Mouse (Mus musculus) right cerebral cortex, adult 18-20 months (tissue): ENCODE measurements around the gene Sipa1l3.
A peak's percentile ranks its signal among the peaks of the same experiment; 100 is the strongest.

Experiments used
- DNase-seq: peaks from one replicate; pipeline ENCODE4 v3.0.0; 2022; ENCODE audit warnings: mixed read lengths

Gene Sipa1l3

GRCm38 (mm10) chr7:29475005-29475404 is 43.4 kb downstream of the Sipa1l3 start:
- no peak for DNase-seq

GRCm38 (mm10) chr7:29471309-29471708 is 47.1 kb downstream of the Sipa1l3 start:
- DNase-seq: no peak

DNA sequence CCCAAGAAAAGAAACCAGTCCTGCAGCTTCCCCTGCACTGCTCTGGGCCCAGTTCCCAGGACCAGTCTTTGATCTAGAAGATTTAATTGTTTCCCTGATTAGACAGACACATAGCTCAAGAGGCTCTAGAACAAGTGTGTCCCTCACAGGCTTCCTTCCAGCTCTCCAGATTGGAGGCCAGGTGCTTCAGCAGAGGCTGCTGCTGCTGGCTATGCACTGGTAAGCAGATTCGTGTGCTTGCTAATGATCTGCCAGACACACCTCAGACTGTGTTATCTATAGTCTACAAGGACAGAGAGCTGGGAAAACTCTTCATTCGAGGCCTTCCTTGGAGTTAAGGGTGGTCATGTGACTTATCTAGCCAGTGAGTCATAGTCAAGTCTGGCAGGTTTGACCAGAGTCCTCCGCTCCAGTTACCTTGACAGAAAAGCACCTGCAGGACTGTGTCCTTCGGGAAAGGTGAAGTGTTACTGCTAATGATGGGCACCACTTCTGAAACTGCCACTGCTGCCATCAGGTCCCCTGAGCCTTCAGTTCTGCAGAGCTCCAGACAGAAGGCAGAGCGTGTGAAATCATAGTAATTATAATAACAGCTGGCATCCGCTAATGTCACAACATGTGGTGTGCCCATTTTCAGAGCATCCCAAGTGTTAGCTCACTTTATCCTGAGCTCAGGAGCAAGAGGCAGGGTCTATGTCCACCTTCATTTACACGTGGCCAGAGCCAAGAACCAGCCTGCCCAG is 48.7 kb downstream of the Sipa1l3 start:
- no peak for DNase-seq

DNA sequence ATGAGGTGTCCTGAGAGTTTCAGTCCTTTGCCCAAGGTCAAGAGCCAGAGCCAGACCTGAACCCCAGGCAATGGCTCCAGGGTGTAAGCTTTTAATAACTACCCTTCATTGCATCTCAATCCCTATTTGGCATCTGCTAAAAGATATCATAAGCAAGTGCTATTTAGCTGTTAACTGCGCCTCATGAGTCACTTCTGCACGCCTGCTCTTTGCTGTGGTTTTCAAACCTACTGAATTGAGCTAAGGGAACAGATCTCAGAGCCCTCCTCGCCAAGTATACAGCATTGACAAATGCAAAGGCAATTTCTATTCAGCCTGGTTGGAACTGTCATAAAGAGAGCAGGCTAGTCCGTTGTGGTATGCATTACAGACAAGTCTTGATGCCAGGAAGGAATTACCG is 49.8 kb downstream of the Sipa1l3 start:
- DNase-seq: no peak

- no peak for DNase-seq
Measured at GRCm38 (mm10) chr7:29466585-29466984, 51.9 kb downstream of the Sipa1l3 start.

DNA sequence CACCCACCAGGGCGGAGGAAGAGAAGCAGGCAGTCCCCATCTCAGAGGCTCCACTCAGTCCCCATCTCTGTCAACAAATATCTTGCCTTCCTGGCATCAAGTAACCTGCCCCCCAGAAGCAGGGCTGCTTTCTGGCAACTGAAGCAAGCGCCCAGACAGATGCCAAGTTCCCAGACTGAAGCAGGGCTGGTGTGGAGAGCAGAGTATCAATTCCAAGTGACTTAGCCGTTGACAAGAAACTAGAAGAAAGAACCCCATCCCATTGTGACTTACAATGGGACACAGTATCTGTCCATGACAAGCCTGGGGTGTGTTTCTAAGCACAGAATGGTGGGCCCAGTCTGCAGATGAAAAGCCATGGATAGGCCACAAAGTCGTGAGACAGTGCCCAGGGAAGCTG is 52.7 kb downstream of the Sipa1l3 start:
- DNase-seq: no peak

GRCm38 (mm10) chr7:29462820-29463219 is 55.6 kb downstream of the Sipa1l3 start:
- no peak for DNase-seq

DNA sequence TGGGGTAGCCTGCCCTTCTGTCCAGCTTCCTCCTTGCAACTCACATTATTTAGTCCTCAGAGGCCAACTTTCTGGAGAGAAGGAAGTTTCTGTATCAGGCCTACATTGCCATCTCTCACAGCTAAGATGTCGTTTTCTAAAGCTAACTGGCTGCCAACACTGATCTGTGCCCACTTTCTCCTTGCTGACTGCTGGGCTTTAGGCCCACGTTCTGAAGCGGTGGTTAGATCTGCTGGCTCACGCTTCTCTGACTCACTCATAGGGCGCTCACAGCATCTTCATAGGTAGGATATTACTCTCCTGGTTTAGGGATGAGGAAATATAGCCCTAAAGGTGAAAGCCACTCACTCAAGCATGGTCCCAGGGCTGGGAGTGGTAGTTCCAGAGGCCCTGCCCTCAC is 56.3 kb downstream of the Sipa1l3 start:
- DNase-seq: peak; percentile 53

GRCm38 (mm10) chr7:29461557-29461956 is 56.9 kb downstream of the Sipa1l3 start:
- DNase-seq: no peak

GRCm38 (mm10) chr7:29458889-29459740 is 59.3 kb downstream of the Sipa1l3 start:
- DNase-seq: no peak

GRCm38 (mm10) chr7:29457772-29458171 is 60.7 kb downstream of the Sipa1l3 start:
- DNase-seq: no peak

- DNase-seq: no peak
Measured at GRCm38 (mm10) chr7:29456716-29457115, 61.7 kb downstream of the Sipa1l3 start.

- no peak for DNase-seq
Measured at GRCm38 (mm10) chr7:29455591-29455990, 62.9 kb downstream of the Sipa1l3 start.

DNA sequence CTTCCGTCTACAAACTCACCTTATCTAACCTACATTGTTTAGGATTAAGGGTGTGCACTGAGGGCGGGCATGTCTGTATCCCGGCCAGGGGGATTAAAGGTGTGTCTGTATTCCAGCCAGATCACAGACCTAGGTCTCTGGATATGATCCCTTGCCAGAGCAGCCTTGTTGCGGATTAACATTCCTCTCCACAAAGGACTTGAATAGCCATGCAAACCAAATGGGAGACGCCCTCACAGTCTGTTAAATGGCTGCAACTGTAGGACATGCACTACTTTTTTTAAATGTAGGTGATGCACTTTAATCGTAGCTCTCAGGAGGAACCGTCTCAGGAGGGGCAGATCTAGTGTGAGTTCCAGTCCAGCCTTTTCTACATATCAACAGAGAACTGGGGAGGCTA is 63.5 kb downstream of the Sipa1l3 start:
- DNase-seq: no peak

DNA sequence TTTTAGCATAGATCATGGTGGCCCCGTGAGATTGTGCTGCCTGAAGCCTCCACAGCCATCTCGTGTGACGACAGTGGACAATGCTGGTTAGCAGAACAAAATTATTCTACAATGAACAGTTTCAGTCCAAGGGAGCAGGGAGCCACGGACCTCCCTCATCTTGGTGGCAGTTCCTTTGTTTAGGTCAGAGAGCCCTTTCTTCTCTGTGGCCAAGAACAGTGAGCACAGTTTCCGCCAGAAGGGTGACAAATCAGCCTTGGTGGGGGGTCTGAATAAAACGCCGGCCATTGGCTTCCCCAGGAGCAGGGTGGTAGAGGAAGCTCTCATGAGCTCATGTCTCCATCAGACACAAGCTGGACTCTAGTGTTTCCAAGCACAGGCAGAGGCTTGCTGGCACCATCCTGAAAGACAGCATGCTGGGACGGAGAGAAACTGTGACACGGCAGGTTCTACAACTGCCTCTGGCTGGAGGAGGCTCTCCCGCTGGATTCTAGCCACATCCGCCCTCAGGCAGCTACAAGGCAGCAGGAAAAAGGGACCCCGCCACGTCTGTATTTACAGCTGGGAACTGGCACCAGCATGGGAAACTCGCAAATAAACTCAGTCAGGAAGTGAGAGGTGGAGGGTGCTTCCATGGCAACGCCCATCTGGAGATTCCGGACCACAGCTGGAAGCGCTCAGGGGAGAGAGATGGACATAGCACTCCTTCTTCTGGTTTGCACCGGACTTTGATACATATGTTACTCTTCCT is 65.3 kb downstream of the Sipa1l3 start:
- peak; percentile 64 for DNase-seq

DNA sequence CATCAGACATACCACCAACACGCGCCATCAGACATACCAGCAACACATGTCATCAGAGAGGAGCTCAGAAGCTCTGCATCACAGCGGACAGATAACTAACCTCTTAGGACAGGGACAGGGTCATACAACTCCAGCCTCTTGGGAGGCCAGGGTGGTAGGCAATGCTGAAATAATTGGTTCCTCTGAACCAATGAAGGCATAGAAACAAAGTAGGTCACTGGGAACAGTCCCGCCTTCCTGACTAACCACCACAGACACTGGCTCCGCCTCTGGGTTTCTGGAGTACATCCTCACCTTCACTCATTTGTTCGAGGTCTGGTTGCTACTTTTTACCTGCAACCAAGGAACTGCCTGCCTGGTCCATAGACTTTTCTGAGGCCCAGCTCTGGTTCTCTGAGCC is 66.1 kb downstream of the Sipa1l3 start:
- no peak for DNase-seq

DNA sequence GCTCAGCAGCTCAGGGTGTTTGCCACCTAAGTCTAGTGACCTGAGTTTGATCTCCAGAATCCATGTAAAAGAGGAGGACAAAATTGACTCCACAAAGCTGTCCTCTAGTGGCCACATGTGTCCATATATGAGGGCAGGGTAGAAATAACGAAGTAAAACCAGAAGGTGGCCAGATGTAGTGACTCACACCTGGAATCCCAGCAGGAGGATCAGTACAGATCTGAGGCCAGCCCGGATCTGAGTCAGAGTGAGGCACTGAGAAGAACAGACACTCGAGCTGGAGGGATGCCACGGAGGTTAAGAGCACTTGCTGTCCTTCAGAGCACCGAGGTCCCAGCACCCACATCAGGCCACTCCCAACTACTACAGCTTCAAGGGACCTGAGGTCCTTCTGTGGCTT is 68.3 kb downstream of the Sipa1l3 start:
- DNase-seq: no peak

DNA sequence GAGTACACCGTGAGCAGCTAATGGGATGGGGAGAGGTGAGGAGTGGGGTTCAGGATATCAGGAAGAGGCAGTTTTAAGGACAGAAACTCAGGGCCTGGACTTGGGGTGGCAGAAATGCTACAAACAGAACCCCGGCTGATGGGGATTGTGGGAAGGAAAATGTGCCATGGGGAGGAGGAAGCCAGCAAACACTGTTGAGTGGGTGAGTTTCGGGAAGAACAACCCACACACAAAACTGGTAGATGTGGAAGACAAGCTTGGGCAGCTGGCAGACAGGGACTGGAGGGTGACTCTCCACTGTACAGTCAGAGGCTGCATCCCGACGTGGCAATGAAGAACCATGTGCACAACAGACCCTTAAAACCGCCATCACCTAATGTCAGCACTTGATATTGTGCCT is 69.6 kb downstream of the Sipa1l3 start:
- DNase-seq: peak; percentile 72

- DNase-seq: no peak
Measured at GRCm38 (mm10) chr7:29447147-29447829, 71.2 kb downstream of the Sipa1l3 start.

- no peak for DNase-seq
Measured at GRCm38 (mm10) chr7:29446156-29446555, 72.3 kb downstream of the Sipa1l3 start.

DNA sequence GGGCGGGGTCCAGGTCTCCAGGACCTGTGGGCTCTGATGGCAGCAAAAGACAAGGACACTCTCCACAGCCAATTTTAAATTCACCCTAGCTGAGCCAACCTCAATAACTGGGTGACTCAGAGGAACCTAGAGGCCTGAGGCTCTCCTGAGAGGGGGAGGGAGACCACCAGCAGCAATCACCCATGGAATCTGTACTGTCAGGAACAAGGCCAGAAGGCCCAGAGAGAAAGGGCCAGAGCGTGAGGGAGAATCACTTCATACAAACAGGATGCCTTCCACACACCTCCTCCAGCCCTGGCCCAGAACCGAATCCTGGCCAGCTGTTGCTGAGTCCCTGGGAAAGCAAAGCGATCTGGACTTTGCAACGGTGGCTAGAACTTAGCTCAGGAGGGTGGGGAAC is 73.9 kb downstream of the Sipa1l3 start:
- DNase-seq: no peak

GRCm38 (mm10) chr7:29444070-29444469 is 74.4 kb downstream of the Sipa1l3 start:
- DNase-seq: no peak

DNA sequence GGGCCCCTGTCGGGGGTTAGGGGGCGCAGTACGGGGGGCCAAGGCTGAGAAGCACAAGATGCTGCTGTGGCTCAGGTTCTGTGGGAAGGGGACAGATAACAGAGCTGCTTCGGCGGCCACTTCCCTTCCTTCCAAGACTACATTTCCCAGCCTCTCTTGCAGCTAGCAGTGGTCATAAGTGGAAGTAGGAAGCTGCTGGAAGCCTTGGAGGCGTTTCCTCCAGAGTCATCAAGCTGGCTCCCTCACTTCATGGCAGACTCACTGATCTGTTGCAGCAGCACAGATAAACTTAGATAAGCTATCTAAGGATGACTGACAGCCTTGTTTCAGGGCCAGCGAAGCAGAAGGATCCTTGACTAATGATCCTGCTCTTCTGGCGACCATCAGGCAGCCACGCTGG is 76.6 kb downstream of the Sipa1l3 start:
- DNase-seq: no peak
